Mouse (Mus musculus): ENCODE data around the gene Armh3. TPM values are rescaled to one million over a fixed set of nuclear protein-coding genes. Genes with fewer than 3 reads are reported as not detected.

Armh3 gene
- 10 to 100 TPM; 21.0 to 21.3 TPM for total RNA-seq (2021)
- long read RNA-seq, experiment 1, partial matches to known transcripts = 0 of 6 reads
- long read RNA-seq, experiment 1, other reads (novel, unspliced or antisense) = 3 of 6 reads
- long read RNA-seq, experiment 2, partial matches to known transcripts = 4 of 9 reads
- long read RNA-seq, experiment 2, other reads (novel, unspliced or antisense) = 2 of 9 reads

GRCm38 (mm10) chr19:45997785-45998693 is at the start of gene Armh3:
Armh3 (minus strand) TSS chr19:45998488.
- DNase-seq (ENCODE audit: low spot score in 2 of 2) = peak; percentile 90 to 93

- no peak for DNase-seq (ENCODE audit: low spot score in 2 of 2)
These were observed 49.1 kb upstream of the Armh3 start for GRCm38 (mm10) chr19:46047426-46047825.

GRCm38 (mm10) chr19:46046621-46047025 is 48.3 kb upstream of the Armh3 start:
- DNase-seq (ENCODE audit: low spot score in 2 of 2) = no peak

- no peak for DNase-seq (ENCODE audit: low spot score in 2 of 2)
These were observed 47.5 kb upstream of the Armh3 start for GRCm38 (mm10) chr19:46045696-46046311.

GRCm38 (mm10) chr19:46044993-46045695 is 46.9 kb upstream of the Armh3 start, which contains the start of gene Ldb1:
Ldb1 (minus strand) TSS chr19:46045214.
- peak; percentile 83 to 86 for DNase-seq (ENCODE audit: low spot score in 2 of 2)

- DNase-seq (ENCODE audit: low spot score in 2 of 2) = no peak
These were observed 46.1 kb upstream of the Armh3 start, which contains the start of gene Pprc1 for GRCm38 (mm10) chr19:46044271-46044992. Pprc1 (plus strand) TSS chr19:46044886.

GRCm38 (mm10) chr19:46043380-46043779 is 45.1 kb upstream of the Armh3 start:
- DNase-seq (ENCODE audit: low spot score in 2 of 2) = no peak

GRCm38 (mm10) chr19:46042476-46043011 is 44.3 kb upstream of the Armh3 start:
- DNase-seq (ENCODE audit: low spot score in 2 of 2) = peak in 1 of 2 experiments; percentile 71

- DNase-seq (ENCODE audit: low spot score in 2 of 2) = peak; percentile 76 to 86
These were observed 43.7 kb upstream of the Armh3 start for GRCm38 (mm10) chr19:46041933-46042475.

GRCm38 (mm10) chr19:46041299-46041932 is 43.1 kb upstream of the Armh3 start:
- DNase-seq (ENCODE audit: low spot score in 2 of 2) = no peak

- no peak for DNase-seq (ENCODE audit: low spot score in 2 of 2)
These were observed 42.0 kb upstream of the Armh3 start for GRCm38 (mm10) chr19:46040149-46040902.

- DNase-seq (ENCODE audit: low spot score in 2 of 2) = peak; percentile 70 to 83
These were observed 41.2 kb upstream of the Armh3 start for GRCm38 (mm10) chr19:46039478-46039877.

- no peak for DNase-seq (ENCODE audit: low spot score in 2 of 2)
These were observed 40.6 kb upstream of the Armh3 start for GRCm38 (mm10) chr19:46038851-46039260.

- DNase-seq (ENCODE audit: low spot score in 2 of 2) = no peak
These were observed 39.9 kb upstream of the Armh3 start for GRCm38 (mm10) chr19:46037925-46038850.

- DNase-seq (ENCODE audit: low spot score in 2 of 2) = no peak
These were observed 39.1 kb upstream of the Armh3 start for GRCm38 (mm10) chr19:46037243-46037924.

GRCm38 (mm10) chr19:46036477-46037242 is 38.4 kb upstream of the Armh3 start:
- peak in 1 of 2 experiments; percentile 11 for DNase-seq (ENCODE audit: low spot score in 2 of 2)

All from layer of hippocampus, postnatal 14 days (tissue).